Mouse (Mus musculus) limb, embryonic 15.5 days (tissue): ENCODE data around the gene Strip2. TPM values are rescaled to one million over a fixed set of nuclear protein-coding genes. Genes with fewer than 3 reads are reported as not detected.

ENCODE experiments used
- ATAC-seq: fragments of 200-750 bp; cut with Nextera tagmentation; 2 replicates; pipeline ENCODE4 v1.8.0; 2017; ENCODE audit warnings: low read depth, moderate TSS enrichment; ENCODE audit not compliant: insufficient number of reproducible peaks, low FRiP score, low TSS enrichment
- H3K27ac ChIP-seq: fragments of 300-500 bp; sonication (generic); 2 replicates; pipeline ENCODE4 v1.5.1; 2015; ENCODE audit warnings: moderate library complexity, mild to moderate bottlenecking, inconsistent platforms
- H3K27me3 ChIP-seq: fragments of 300-500 bp; sonication (generic); 2 replicates; pipeline ENCODE4 v1.6.1; 2015; ENCODE audit warnings: inconsistent platforms
- H3K36me3 ChIP-seq: fragments of 300-500 bp; sonication (generic); 2 replicates; pipeline ENCODE4 v1.6.1; 2015; ENCODE audit warnings: inconsistent platforms
- H3K4me1 ChIP-seq: fragments of 300-500 bp; sonication (generic); 2 replicates; pipeline ENCODE4 v1.6.1; 2015; ENCODE audit warnings: inconsistent platforms
- H3K4me2 ChIP-seq: fragments of 300-500 bp; sonication (generic); 2 replicates; pipeline ENCODE4 v1.6.1; 2015; ENCODE audit warnings: mild to moderate bottlenecking, inconsistent platforms
- H3K4me3 ChIP-seq: fragments of 300-500 bp; sonication (generic); 2 replicates; pipeline ENCODE4 v1.5.1; 2015; ENCODE audit warnings: mild to moderate bottlenecking, inconsistent platforms
- H3K9ac ChIP-seq: fragments of 300-500 bp; sonication (generic); 2 replicates; pipeline ENCODE4 v1.6.1; 2015; ENCODE audit warnings: inconsistent platforms
- H3K9me3 ChIP-seq: fragments of 300-500 bp; sonication (generic); 2 replicates; pipeline ENCODE4 v1.6.1; 2016; ENCODE audit warnings: inconsistent platforms
- WGBS: fragments of 180-500 bp; shearing (Covaris S2); methylation state at CpG from one replicate; pipeline ENCODE4 v1.1.7; 2015; 5-methylcytosine and 5-hydroxymethylcytosine counted together
- polyA plus RNA-seq: library from polyadenylated mRNA; unstranded; fragments of >200 nt; fragmentation: Nextera tagmentation; extraction: Ambion mirVana; gene quantifications from 2 replicates; pipeline ENCODE4 v1.2.1, GENCODE M21; 2015

Gene Strip2
- polyA plus RNA-seq, 1 experiment from 2014 or later, result 2.0 TPM

DNA sequence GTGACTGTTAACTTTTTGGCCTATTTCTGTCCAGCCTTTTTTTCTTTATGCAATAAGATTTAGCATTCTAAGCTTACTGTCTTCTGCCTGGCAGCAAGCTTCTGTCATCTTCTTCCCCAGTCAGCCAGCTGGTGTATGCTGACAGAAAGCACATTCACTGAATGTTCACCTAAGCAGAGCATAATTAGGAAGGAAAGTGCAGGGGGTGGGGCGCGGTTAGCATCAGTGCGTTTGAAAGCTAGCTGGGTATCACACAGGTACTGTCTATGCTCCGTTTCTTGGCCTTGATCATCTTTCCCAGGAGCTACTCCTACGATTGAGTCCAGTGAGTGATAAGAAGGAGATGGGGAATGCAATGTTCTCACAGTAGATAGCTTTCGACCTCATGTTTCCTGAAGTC, 13.9 kb downstream of the Strip2 start:
- WGBS, result 80% methylated on average over 6 of the region's 6 CpGs
- ATAC-seq, result no peak

DNA sequence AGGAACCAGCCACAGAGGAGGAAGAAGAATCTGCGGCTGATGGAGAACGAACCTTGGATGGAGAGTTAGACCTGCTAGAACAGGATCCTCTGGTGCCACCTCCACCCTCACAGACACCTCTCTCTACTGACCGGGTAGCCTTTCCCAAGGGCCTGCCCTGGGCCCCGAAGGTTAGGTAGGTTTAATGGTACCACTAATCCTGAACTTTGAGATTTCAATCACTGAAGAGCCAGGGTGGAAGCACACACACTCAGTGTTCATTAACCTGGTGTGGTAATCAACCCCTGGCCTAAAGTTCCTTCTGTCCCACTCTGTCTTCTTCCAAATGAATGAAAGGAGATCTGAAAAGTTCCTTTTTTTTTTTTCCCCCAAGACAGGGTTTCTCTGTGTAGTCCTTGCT, 14.4 kb downstream of the Strip2 start:
- no peak overlapping the region for H3K4me2 ChIP-seq
- no peak overlapping the region for H3K27ac ChIP-seq
- no peaks in the 10 kb centered on the region for H3K9me3 ChIP-seq
- no peaks in the 10 kb centered on the region for H3K36me3 ChIP-seq
- WGBS, result 84% methylated on average over 4 of the region's 4 CpGs
- no peaks in the 10 kb centered on the region for H3K4me1 ChIP-seq
- H3K9ac ChIP-seq, result no peak overlapping the region
- ATAC-seq, result no peak
- H3K4me3 ChIP-seq, result no peak overlapping the region
- no peaks in the 10 kb centered on the region for H3K27me3 ChIP-seq

More for the DNA sequence above, 13.9 kb downstream of the Strip2 start:
- H3K4me3 ChIP-seq, result no peak overlapping the region
- H3K27ac ChIP-seq, result no peak overlapping the region
- H3K9me3 ChIP-seq, result no peaks in the 10 kb centered on the region
- no peak overlapping the region for H3K4me2 ChIP-seq
- H3K36me3 ChIP-seq, result no peaks in the 10 kb centered on the region
- H3K27me3 ChIP-seq, result no peaks in the 10 kb centered on the region
- no peaks in the 10 kb centered on the region for H3K4me1 ChIP-seq
- no peak overlapping the region for H3K9ac ChIP-seq

DNA sequence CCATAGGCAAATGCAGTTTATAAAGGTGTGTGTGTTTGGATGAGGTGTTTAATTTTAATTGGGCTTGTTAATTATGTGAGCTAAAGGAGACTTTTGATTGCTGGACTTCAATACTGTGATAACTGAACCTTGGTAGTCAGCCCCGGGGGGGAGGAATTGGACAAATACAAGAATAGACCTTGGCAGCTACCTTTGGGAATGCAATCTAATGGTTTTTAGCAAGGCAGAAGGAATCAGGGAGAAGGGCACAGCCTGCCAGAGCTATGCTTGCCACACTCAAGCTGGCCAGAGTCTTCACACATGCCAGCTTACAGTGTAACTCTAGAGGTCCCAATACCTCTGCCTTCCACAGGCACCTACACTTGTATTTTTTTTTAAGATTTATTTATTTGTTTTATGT, 18.9 kb downstream of the Strip2 start:
- Histone ChIP-seq H3K4me2 (no peak overlapping the region), H3K4me1 (no peaks in the 10 kb centered on the region), H3K9me3 (no peaks in the 10 kb centered on the region), H3K9ac (no peak overlapping the region), H3K27me3 (no peaks in the 10 kb centered on the region), H3K36me3 (no peaks in the 10 kb centered on the region), H3K4me3 (no peak overlapping the region), H3K27ac (no peak overlapping the region)
- no peak for ATAC-seq
- 63% methylated on average over 1 of the region's 1 CpGs for WGBS

DNA sequence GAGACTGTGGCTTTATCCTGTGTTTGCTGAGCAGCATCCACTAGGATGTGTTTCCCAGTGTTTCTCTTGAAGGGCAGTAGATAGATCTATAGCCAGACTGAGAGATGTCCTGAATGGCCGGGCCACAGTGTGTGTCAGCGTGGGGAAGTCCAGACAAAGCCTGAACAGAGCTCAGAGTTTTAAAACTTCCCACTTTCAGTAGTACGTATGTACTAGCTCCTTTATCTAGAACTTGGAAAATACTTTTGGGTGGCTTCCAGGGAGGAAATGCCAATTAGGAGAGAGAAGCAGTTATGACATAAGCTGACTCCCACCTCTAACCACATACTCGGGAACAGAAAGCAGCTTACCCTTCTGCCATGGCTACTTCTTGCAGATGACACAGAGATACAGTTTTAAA, 23.6 kb downstream of the Strip2 start:
- Histone ChIP-seq H3K36me3 (no peaks in the 10 kb centered on the region), H3K4me3 (no peak overlapping the region), H3K9ac (no peak overlapping the region), H3K4me1 (no peaks in the 10 kb centered on the region), H3K9me3 (no peaks in the 10 kb centered on the region), H3K27ac (no peak overlapping the region), H3K27me3 (no peaks in the 10 kb centered on the region), H3K4me2 (no peak overlapping the region)
- WGBS, result 51% methylated on average over 4 of the region's 4 CpGs
- ATAC-seq, result no peak

DNA sequence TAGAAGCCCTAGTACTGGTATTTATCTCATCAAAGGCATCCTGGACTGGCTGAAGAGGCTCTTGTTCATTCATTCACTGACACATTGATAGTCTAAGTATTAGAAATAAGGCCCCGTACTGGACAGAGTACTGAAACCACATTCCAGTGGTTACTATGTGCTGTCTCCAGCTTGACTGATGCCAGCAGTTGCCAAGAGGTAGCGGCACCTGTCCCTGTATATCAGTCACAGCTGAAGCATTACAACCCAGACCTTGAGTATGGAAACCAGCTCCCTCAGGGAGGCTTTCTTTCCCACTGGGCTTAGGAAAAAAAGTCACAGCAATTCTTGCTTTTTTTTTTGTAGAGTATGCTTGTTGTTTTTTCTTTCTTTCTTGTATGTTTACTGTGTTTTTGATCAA, 24.2 kb downstream of the Strip2 start:
- H3K27ac ChIP-seq, result no peak overlapping the region
- 79% methylated on average over 2 of the region's 2 CpGs for WGBS
- H3K4me2 ChIP-seq, result no peak overlapping the region
- H3K4me3 ChIP-seq, result no peak overlapping the region
- no peaks in the 10 kb centered on the region for H3K27me3 ChIP-seq
- H3K9ac ChIP-seq, result no peak overlapping the region
- H3K4me1 ChIP-seq, result no peaks in the 10 kb centered on the region
- no peaks in the 10 kb centered on the region for H3K36me3 ChIP-seq
- H3K9me3 ChIP-seq, result no peaks in the 10 kb centered on the region
- ATAC-seq, result no peak

DNA sequence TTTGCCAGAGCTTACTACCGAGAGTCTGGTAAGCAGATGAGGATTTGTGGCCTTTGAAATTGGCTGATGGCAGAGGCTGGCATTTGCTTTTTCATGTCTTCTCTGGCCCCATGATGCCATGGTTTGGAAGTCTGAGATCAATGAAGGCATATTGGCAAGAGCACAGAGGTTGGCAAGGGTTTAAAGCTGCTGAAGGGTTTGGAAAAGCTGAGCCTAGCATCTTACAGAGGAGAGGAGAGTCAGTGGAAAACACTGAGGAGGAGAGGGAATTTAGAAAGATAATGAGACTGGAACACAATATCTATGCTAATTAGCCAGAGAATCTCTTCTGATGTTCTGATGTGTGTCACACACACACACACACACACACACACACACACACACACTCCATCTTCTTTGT, 27.7 kb downstream of the Strip2 start:
- Histone ChIP-seq H3K9ac (no peak overlapping the region), H3K4me1 (no peaks in the 10 kb centered on the region), H3K4me2 (no peak overlapping the region), H3K36me3 (no peaks in the 10 kb centered on the region), H3K27ac (no peak overlapping the region), H3K9me3 (no peaks in the 10 kb centered on the region), H3K4me3 (no peak overlapping the region), H3K27me3 (no peaks in the 10 kb centered on the region)
- ATAC-seq, result no peak
- WGBS, result 43% methylated on average over 1 of the region's 1 CpGs

DNA sequence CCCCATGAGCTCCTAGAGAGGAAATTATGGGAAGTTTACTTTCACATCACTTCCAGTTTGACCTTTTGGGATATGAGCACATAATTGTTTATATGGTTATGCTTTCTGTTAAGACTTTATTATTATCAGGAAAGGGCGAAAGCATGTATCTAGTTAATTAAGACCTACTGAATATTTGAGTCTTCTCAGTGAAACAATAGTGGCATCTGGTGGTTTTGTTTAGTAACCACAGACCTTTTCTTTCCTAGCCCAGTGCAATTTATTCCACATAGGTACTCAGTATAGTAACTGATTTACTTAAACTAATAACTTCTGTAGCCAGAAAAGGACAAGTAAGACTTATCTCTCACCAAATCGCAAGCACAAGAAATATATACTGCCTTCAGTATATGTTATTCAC, 29.8 kb downstream of the Strip2 start:
- H3K4me2 ChIP-seq, result no peak overlapping the region
- no peak for ATAC-seq
- H3K9me3 ChIP-seq, result no peaks in the 10 kb centered on the region
- no peaks in the 10 kb centered on the region for H3K4me1 ChIP-seq
- no peak overlapping the region for H3K27ac ChIP-seq
- no peaks in the 10 kb centered on the region for H3K27me3 ChIP-seq
- H3K4me3 ChIP-seq, result no peak overlapping the region
- no peak overlapping the region for H3K9ac ChIP-seq
- WGBS, result 80% methylated on average over 2 of the region's 2 CpGs
- no peaks in the 10 kb centered on the region for H3K36me3 ChIP-seq

DNA sequence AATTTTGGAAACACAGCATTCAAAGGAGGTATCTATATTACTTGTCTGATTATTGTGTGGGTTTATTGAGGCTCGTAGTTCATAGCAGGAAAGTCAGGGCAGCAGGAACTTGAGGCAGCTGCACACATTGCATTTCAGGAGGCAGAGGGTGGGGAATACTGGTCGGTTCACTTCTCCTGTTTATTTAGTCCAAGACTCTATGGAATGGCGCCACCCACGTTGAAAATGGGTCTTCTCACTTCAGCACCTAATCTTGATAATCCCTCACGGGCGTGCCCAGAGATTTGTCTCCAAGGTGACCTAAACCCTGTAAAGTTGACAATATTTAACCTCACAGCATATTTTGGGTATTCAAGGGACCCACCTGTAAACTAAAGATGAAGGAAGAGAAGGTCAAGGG, 31.0 kb downstream of the Strip2 start:
- no peak overlapping the region for H3K9ac ChIP-seq
- no peak overlapping the region for H3K4me3 ChIP-seq
- no peaks in the 10 kb centered on the region for H3K9me3 ChIP-seq
- no peaks in the 10 kb centered on the region for H3K27me3 ChIP-seq
- no peak overlapping the region for H3K27ac ChIP-seq
- no peak for ATAC-seq
- no peaks in the 10 kb centered on the region for H3K4me1 ChIP-seq
- WGBS, result 62% methylated on average over 6 of the region's 6 CpGs
- no peaks in the 10 kb centered on the region for H3K36me3 ChIP-seq
- no peak overlapping the region for H3K4me2 ChIP-seq

DNA sequence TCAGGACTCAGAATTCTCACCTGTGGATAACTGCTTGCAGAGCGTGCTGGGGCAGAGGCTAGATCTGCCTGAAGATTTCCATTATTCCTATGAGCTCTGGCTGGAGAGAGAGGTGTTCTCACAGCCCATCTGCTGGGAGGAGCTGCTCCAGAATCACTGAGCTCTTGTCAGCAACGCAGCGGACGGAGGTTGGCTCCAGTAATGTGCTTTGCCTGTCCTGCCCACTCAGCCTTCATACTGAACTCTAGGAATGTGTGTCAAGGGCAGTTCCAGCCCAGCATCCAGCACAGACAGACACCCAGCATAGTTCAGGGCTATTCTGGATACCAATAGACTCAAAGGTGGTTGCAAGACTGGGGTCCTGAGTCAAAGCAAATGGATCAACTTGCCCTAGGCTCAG, 39.9 kb downstream of the Strip2 start:
- 71% methylated on average over 4 of the region's 4 CpGs for WGBS
- Histone ChIP-seq H3K36me3 (no peaks in the 10 kb centered on the region), H3K9me3 (no peaks in the 10 kb centered on the region), H3K9ac (no peak overlapping the region), H3K27me3 (no peaks in the 10 kb centered on the region), H3K4me3 (no peak overlapping the region), H3K27ac (no peak overlapping the region), H3K4me1 (no peaks in the 10 kb centered on the region), H3K4me2 (no peak overlapping the region)
- ATAC-seq, result no peak

DNA sequence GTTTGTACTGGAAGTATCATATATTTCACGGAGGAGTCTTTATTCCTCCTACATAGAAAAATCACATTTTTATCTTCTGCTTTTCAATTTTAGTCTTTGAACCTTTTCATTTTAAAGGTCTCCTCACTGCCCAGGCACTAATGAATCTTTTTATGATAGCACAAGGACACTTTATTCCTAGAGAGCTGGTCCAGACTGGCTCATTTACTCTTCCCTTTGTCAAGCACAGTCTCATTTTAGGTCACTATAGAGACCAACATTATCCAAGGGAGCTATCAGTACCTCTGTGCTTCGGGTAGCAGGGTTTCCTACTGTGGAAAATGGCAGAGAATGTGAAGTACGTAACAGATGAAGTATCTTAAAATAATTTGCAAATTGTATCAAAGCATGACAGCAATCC, 41.9 kb downstream of the Strip2 start:
- Histone ChIP-seq H3K4me2 (no peak overlapping the region), H3K9me3 (no peaks in the 10 kb centered on the region), H3K27me3 (no peaks in the 10 kb centered on the region), H3K4me1 (no peaks in the 10 kb centered on the region), H3K9ac (no peak overlapping the region), H3K36me3 (no peaks in the 10 kb centered on the region), H3K27ac (no peak overlapping the region), H3K4me3 (no peak overlapping the region)
- ATAC-seq, result no peak
- WGBS, result 78% methylated on average over 3 of the region's 3 CpGs

DNA sequence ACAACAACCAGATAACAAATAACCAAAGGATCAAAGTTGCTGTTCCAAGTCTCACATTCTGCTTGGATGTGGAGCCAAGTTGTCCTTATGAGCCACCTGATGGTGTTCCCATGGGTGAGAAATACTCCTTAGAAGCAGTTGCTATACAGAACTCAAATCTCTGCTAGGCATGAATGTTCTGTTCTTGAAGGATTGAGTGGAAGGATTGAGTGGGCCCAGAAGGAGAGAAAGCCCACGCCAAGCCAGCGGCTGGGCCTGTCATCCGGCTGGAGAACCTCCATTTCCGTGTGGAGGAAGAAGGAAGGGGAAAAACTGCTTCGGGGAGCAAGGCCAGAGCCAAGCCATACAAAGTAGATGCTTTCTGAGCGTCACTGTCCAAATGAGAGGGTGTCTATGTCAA, 44.3 kb downstream of the Strip2 start:
- no peaks in the 10 kb centered on the region for H3K27me3 ChIP-seq
- no peak for ATAC-seq
- no peaks in the 10 kb centered on the region for H3K4me1 ChIP-seq
- no peaks in the 10 kb centered on the region for H3K9me3 ChIP-seq
- no peak overlapping the region for H3K9ac ChIP-seq
- H3K4me2 ChIP-seq, result no peak overlapping the region
- WGBS, result 89% methylated on average over 6 of the region's 6 CpGs
- H3K27ac ChIP-seq, result no peak overlapping the region
- H3K36me3 ChIP-seq, result no peaks in the 10 kb centered on the region
- H3K4me3 ChIP-seq, result no peak overlapping the region

DNA sequence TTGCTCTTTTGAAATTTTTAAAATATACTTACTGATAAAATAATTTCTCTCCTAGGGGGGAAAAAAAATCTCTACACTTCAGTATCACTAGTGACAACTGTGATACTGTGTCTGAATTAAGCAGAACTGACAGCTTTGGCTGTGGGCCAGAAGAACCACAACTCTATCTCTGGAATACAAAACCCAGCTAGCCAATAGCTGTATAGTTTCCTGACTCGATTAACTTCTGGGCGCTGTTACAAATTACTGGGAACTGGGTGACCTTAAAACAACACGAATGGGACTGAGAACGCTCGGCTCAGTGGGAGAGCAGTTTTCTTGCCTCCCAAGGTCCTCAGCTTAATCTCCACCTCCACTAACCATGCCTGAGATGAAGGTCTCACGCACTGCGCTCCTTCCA, 51.1 kb downstream of the Strip2 start:
- Histone ChIP-seq H3K4me2 (no peak overlapping the region), H3K4me3 (no peak overlapping the region), H3K27me3 (no peaks in the 10 kb centered on the region), H3K36me3 (no peaks in the 10 kb centered on the region), H3K9ac (no peak overlapping the region), H3K9me3 (no peaks in the 10 kb centered on the region), H3K27ac (no peak overlapping the region), H3K4me1 (no peaks in the 10 kb centered on the region)
- 73% methylated on average over 7 of the region's 7 CpGs for WGBS
- no peak for ATAC-seq

DNA sequence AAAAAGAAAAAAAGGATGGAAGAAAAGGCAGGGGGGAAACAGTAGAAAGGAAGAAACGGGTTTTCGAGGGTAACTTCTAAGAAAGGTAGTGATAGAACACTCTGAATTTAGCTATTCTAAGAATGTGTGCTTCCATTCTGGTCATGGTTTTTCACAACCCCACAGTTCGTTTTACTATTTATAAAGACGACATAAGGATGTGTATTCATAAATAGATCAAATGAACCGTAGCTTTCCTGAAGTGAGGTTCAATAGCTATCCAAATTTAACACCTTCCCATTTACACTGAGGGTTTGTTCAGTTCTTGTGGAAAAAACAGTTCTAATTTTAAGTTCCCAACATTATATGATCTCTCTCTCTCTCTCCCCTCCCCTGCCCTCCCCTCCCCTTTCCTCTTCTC, 56.5 kb downstream of the Strip2 start:
- H3K4me2 ChIP-seq, result no peak overlapping the region
- no peak overlapping the region for H3K9ac ChIP-seq
- H3K9me3 ChIP-seq, result no peaks in the 10 kb centered on the region
- H3K27ac ChIP-seq, result no peak overlapping the region
- no peak overlapping the region for H3K4me3 ChIP-seq
- H3K4me1 ChIP-seq, result no peaks in the 10 kb centered on the region
- H3K27me3 ChIP-seq, result no peaks in the 10 kb centered on the region
- 72% methylated on average over 5 of the region's 5 CpGs for WGBS
- no peaks in the 10 kb centered on the region for H3K36me3 ChIP-seq
- no peak for ATAC-seq
